Mouse (Mus musculus) heart, embryonic 13.5 days (tissue): ENCODE data around the gene Ank3. TPM values are rescaled to one million over a fixed set of nuclear protein-coding genes. Genes with fewer than 3 reads are reported as not detected.
"Not testable (repeated sequence)": the region's sequence is repeated elsewhere in the genome, so short reads cannot be mapped to it uniquely, and the experiment has no call there.

Source experiments
- ATAC-seq: fragments of 200-750 bp; cut with Nextera tagmentation; 2 replicates; pipeline ENCODE4 v1.8.0; 2017; ENCODE audit warnings: moderate TSS enrichment; ENCODE audit not compliant: insufficient number of reproducible peaks, low FRiP score, low TSS enrichment; ENCODE audit errors: extremely low read depth
- H3K27ac ChIP-seq: fragments of 300-500 bp; sonication (generic); replicated peaks from 2 replicates; pipeline ENCODE4 v1.5.1; 2015; ENCODE audit warnings: moderate library complexity, mild to moderate bottlenecking, inconsistent platforms
- H3K27me3 ChIP-seq: fragments of 300-500 bp; sonication (generic); replicated peaks from 2 replicates; pipeline ENCODE4 v1.6.1; 2015; ENCODE audit warnings: mild to moderate bottlenecking, inconsistent platforms
- H3K36me3 ChIP-seq: fragments of 300-500 bp; sonication (generic); 2 replicates; pipeline ENCODE4 v1.6.1; 2015; ENCODE audit warnings: mild to moderate bottlenecking, inconsistent platforms
- H3K4me1 ChIP-seq: fragments of 300-500 bp; sonication (generic); 2 replicates; pipeline ENCODE4 v1.6.1; 2015; ENCODE audit warnings: inconsistent platforms
- H3K4me2 ChIP-seq: fragments of 300-500 bp; sonication (generic); 2 replicates; pipeline ENCODE4 v1.6.1; 2015; ENCODE audit warnings: inconsistent platforms, mild to moderate bottlenecking, moderate library complexity
- H3K4me3 ChIP-seq: fragments of 300-500 bp; sonication (generic); 2 replicates; pipeline ENCODE4 v1.5.1; 2015; ENCODE audit warnings: moderate library complexity, mild to moderate bottlenecking, inconsistent platforms
- H3K9ac ChIP-seq: fragments of 300-500 bp; sonication (generic); 2 replicates; pipeline ENCODE4 v1.6.1; 2015; ENCODE audit warnings: inconsistent platforms, mild to moderate bottlenecking, moderate library complexity
- H3K9me3 ChIP-seq: fragments of 300-500 bp; sonication (generic); 2 replicates; pipeline ENCODE4 v1.6.1; 2016; ENCODE audit warnings: inconsistent platforms
- WGBS: fragments of 180-500 bp; shearing (Covaris S2); methylation state at CpG from one replicate; pipeline ENCODE4 v1.1.7; 2015; ENCODE audit warnings: mixed read lengths; 5-methylcytosine and 5-hydroxymethylcytosine counted together
- polyA plus RNA-seq: library from polyadenylated mRNA; unstranded; fragments of >200 nt; fragmentation: Nextera tagmentation; extraction: Ambion mirVana; gene quantifications from 2 replicates; pipeline ENCODE4 v1.2.1, GENCODE M21; 2015

The Ank3 gene
- 30.8 and 31.1 TPM in 2 replicates for polyA plus RNA-seq

DNA sequence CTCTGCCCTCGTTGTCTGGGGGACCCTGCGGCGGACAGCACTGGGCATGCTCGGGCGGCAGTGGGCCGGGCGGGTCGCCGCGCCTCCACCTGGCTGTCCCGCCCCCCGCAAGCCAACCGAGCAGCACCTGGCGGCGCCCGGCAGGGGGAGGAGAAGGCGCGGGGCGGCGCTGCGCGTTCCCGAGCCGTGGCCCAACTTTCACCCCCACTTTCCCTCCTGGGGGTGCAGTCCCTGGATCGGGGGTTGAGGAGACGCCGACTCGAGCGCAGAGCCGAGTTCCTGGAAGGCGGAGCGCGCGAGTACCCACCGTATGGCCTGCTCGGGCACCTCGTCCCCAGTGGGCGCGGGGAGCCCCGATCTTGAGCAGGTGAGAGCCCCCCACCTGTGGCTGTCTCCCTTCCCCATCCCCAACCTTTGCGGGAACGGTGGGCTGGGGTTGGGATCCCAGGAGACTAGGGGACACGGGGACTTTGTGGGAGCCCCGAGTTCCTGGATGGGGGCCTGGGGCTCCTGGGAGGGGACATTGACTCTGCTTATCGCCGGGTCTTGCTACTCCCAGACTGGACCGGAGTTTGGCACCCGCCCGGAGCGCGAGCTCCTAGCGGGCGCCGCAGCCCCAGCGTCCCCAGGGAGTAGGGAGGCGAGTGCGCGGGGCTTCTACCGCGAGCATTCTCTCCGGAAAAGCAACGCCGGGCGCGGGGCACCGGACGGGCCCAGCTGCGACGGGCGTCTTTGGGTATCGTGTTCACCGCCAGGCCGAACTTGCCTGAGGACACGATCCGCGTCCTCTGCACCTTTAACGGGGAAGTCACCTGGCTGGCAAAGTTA, at the start of gene Ank3:
Gene Ank3, plus strand, starts transcription at position 11 of the 828 bp plus-strand sequence.
- WGBS = under 1% methylated on average over 77 of the region's 77 CpGs
- peak within 1 kb of the TSS; percentile 100 for H3K4me2 ChIP-seq

DNA sequence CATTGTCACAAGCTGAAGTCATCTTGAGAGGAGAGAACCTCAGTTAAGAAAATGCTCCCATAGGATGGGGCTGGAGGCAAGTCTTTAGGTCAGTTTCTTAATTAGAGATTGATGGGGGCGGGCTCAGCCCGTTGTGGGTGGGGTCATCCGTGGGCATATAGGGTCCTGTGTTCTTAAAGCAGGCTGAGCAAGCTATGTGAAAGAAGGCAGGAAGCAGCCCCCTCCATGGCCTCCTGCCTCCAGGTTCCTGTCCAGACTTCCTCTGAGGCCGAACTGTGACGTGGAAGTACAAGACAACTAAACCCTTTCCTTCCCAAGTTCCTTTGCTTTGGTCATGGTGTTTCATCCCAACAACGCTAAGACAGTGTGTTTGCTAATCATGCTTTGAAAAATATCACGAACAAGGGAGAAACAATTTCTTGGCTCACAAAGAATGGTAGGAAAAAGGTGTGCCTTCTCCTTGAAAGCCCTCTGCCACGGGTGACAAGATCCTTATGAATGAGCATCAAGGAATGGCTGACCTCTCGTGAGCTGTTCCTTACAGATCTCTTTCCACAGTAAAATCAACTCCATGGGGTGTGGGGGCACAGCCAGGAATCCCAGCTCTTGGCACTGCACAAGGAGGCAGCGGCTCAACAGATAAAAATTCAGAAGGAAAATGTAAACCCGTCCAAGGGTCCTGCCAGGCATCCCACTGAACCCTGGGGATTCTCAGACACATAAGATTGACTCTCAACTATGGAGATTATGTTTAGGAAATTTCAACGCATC, 47.3 kb upstream of the Ank3 start:
- WGBS = 12% methylated on average over 12 of the region's 12 CpGs
- H3K27me3 ChIP-seq = no peaks in the 10 kb centered on the region
- peak overlapping the region; percentile 94 for H3K27ac ChIP-seq
- no peaks in the 10 kb centered on the region for H3K9me3 ChIP-seq
- H3K9ac ChIP-seq = peak overlapping the region; percentile 95
- peak overlapping the region; percentile 92 for H3K4me3 ChIP-seq
- ATAC-seq = no peak
- H3K4me2 ChIP-seq = peak overlapping the region; percentile 76
- H3K36me3 ChIP-seq = peaks cover 44% of the 10 kb centered on the region
- peaks cover 53% of the 10 kb centered on the region for H3K4me1 ChIP-seq

More for the DNA sequence above, at the start of gene Ank3:
- H3K4me3 ChIP-seq = peak within 1 kb of the TSS; percentile 78
- no peaks in the 10 kb centered on the region for H3K36me3 ChIP-seq
- H3K27me3 ChIP-seq = peaks cover 62% of the 10 kb centered on the region
- H3K9ac ChIP-seq = peak within 1 kb of the TSS; percentile 80
- ATAC-seq = 0 out of 2 replicates have a peak, but pooled peaks have one; percentile 2
- peaks cover 27% of the 10 kb centered on the region for H3K4me1 ChIP-seq
- no peak within 1 kb of the TSS for H3K27ac ChIP-seq
- H3K9me3 ChIP-seq = no peaks in the 10 kb centered on the region

DNA sequence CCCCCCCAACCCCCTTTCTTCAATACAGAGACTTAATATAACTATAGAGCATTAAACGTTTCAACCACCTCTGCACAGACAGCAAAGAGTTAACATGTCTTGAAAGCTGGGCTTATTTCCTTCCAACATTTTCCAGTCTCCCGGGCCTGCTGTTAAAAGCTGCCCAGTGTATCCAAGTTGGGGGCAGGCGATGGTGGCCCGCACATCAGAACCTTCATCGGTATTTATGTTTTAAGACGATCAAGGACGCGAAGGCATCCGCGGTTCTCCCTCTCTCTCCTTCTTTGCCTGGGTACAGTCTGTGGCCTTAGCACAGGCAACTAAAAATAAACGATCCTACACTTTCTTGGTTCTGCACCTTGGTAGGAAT, 46.7 kb upstream of the Ank3 start:
- ATAC-seq = no peak
- H3K27me3 ChIP-seq = no peaks in the 10 kb centered on the region
- peaks cover 47% of the 10 kb centered on the region for H3K4me1 ChIP-seq
- H3K4me3 ChIP-seq = peak overlapping the region; percentile 92
- H3K36me3 ChIP-seq = peaks cover 38% of the 10 kb centered on the region
- H3K9me3 ChIP-seq = no peaks in the 10 kb centered on the region
- peak overlapping the region; percentile 76 for H3K4me2 ChIP-seq
- peak overlapping the region; percentile 94 for H3K27ac ChIP-seq
- peak overlapping the region; percentile 95 for H3K9ac ChIP-seq
- under 1% methylated on average over 11 of the region's 11 CpGs for WGBS

DNA sequence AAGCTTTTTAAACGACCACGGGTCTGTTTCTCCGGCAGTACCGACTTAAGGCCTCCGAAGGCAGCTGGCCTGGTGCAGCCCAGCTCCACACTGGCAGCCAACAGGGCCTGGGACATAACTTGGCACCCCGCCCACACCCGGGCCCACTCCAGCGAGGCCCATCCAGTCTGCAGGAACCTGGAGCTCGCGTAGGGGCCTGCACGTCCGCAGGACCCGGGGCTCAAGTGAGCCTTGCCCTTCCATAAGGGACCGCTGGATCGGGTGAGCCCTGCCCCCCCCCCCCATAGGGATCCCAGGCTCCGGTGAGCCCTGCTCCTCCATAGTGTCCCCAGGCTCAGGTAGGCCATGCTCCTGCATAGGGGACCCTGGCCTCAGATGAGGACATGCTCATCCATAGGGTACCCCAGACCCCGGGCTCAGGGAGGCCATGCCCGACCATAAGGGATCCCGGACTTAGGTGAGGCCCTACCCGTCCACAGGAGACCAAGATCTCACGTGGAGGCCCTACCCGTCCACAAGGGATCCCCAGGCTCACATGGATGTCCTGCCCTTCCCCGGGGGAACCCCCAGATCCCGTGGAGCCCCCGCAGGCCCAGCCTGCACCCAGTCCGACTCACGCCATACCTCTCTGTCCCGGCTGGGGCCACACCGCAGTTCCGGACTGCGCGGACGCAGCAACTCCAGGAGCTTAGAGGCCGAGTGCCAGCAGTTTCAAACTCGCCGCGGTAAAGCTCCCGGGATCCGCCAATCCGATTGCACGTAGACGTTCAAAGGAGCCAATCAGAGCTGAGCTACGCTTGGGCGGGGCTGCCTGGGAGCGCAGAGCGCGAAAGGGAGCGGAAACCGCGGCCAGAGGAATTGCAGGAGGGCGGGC, 46.1 kb upstream of the Ank3 start, which contains the start of gene Cdk1:
Gene Cdk1, minus strand, starts transcription at position 727 of the 874 bp plus-strand sequence.
- H3K27me3 ChIP-seq = no peaks in the 10 kb centered on the region
- H3K9ac ChIP-seq = peak within 1 kb of the TSS; percentile 95
- H3K4me1 ChIP-seq = peaks cover 41% of the 10 kb centered on the region
- WGBS = under 1% methylated on average over 51 of the region's 51 CpGs
- H3K4me2 ChIP-seq = peak within 1 kb of the TSS; percentile 76
- peak; percentile 88 for ATAC-seq
- H3K4me3 ChIP-seq = peak within 1 kb of the TSS; percentile 92
- H3K27ac ChIP-seq = peak within 1 kb of the TSS; percentile 94
- peaks cover 6% of the 10 kb centered on the region; the same call in 1 of the 2 replicates for H3K9me3 ChIP-seq
- H3K36me3 ChIP-seq = peaks cover 32% of the 10 kb centered on the region

DNA sequence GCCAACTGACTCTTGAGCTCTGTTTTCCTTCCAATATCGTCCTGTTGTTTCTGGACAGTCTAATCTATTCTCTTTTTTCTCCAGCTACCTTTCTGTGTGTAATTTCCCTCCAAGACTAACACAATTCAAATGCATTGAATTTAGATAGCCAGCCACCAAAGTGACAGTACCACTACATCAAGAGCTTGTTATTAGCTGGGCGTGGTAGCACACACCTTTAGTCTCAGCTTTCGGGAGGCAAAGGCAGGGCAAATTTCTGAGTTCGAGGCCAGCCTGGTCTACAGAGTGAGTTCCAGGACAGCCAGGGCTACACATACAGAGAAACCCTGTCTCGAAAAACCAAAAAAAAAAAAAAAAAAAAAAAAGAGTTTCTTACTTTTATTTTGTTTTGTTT, 45.5 kb upstream of the Ank3 start:
- H3K27ac ChIP-seq = peak overlapping the region; percentile 58
- not testable (repeated sequence) for H3K27me3 ChIP-seq, ATAC-seq
- peaks cover 26% of the 10 kb centered on the region for H3K36me3 ChIP-seq
- H3K4me3 ChIP-seq = peak overlapping the region; percentile 92
- H3K9me3 ChIP-seq = peaks cover 12% of the 10 kb centered on the region; the same call in 1 of the 2 replicates
- H3K4me1 ChIP-seq = peaks cover 35% of the 10 kb centered on the region
- peak overlapping the region; percentile 76 for H3K4me2 ChIP-seq
- 31% methylated on average over 5 of the region's 5 CpGs for WGBS
- peak overlapping the region; percentile 66 for H3K9ac ChIP-seq

DNA sequence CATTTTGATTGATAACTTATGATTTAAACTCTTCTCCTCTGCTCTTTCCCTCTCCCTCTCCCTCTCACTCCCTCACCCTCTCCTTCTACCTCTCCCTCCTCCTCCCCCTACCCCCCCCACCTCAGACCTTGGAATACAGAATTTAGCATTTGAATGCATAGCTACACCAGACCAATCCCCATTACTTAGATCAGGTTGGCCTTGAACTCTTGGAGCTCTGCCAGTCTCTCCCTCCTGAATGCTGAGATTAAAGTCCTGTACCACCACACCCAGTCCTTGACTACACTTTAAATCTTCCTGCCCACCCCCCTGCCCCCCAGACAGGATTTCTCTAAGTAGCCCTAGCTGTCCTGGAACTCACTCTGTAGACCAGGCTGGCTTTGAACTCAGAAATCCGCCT, 38.9 kb upstream of the Ank3 start:
- Histone ChIP-seq H3K27ac (no peak overlapping the region), H3K27me3 (no peaks in the 10 kb centered on the region), H3K9ac (no peak overlapping the region), H3K4me3 (no peak overlapping the region), H3K9me3 (peaks cover 16% of the 10 kb centered on the region; the same call in 1 of the 2 replicates), H3K36me3 (no peaks in the 10 kb centered on the region), H3K4me1 (no peaks in the 10 kb centered on the region), H3K4me2 (no peak overlapping the region)
- WGBS = 76% methylated on average over 1 of the region's 1 CpGs
- ATAC-seq = no peak

DNA sequence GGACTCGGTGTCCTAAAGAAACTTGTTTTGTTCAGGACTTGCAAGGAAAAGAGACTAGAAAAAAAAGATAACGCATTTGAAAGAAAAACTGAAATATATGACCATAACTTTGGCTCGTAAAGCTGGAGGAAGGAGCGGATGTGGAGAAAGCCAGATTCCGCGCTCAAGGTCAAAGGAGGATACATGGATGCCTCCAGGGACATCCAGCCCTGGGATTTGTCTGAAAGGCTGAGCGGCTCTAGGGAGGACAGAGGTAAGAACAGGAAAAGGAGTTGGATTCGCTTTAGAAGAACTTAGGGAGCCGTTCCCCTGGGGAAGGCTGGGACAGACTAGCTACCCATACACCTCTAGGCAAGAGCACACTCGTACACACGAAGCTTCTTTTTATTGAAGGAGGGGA, 32.4 kb upstream of the Ank3 start:
- WGBS = 83% methylated on average over 11 of the region's 11 CpGs
- no peaks in the 10 kb centered on the region for H3K9me3 ChIP-seq
- no peak overlapping the region for H3K4me3 ChIP-seq
- no peak overlapping the region for H3K27ac ChIP-seq
- H3K9ac ChIP-seq = no peak overlapping the region
- no peak overlapping the region for H3K4me2 ChIP-seq
- no peak for ATAC-seq
- no peaks in the 10 kb centered on the region for H3K36me3 ChIP-seq
- no peaks in the 10 kb centered on the region for H3K27me3 ChIP-seq
- no peaks in the 10 kb centered on the region for H3K4me1 ChIP-seq

DNA sequence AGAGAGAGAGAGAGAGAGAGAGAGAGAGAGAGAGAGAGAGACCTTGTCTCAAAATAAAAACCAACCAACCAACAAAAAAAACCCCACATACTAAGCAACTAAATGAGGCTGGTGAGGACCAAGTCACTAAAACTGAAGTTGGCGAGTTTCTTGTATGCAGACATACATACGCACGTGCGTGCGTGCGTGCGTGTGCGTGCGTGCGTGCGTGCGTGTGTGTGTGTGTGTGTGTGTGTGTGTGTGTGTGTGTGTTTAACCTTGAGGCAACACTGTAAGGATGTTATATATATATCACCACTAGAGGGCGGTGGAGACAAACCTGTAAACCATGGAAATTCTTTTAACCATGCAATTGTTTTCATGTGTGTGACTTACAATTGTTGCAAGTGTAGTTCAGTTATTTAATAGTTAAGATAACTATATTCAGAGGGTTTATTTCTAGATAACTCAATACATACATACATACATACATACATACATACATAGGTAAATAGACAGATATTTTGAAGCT, 31.6 kb upstream of the Ank3 start:
- no peak for ATAC-seq
- Histone ChIP-seq H3K4me1 (no peaks in the 10 kb centered on the region), H3K36me3 (no peaks in the 10 kb centered on the region), H3K27ac (no peak overlapping the region), H3K4me3 (no peak overlapping the region), H3K4me2 (no peak overlapping the region), H3K9ac (no peak overlapping the region), H3K27me3 (no peaks in the 10 kb centered on the region), H3K9me3 (no peaks in the 10 kb centered on the region)
- 81% methylated on average over 13 of the region's 13 CpGs for WGBS

DNA sequence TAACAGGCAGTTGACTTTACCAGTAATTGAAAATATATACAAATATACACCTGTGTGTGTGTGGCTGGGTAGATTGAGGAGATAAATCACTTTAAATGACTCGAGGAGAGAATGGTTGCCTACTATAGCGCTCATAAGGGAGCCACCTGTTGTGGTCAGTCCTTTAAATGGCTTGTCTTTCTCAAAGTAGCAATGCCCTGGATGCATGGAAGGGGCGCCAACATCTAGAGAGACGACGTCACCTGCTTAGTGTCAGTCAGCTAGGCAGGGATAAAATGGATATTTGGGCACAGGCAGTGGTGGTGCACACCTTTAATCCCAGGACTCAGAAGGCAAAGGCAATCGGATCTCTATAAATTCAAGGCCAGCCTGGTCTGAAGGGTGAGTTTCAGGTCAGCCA, 29.3 kb upstream of the Ank3 start:
- Histone ChIP-seq H3K36me3 (no peaks in the 10 kb centered on the region), H3K4me2 (no peak overlapping the region), H3K9ac (no peak overlapping the region), H3K9me3 (no peaks in the 10 kb centered on the region), H3K4me3 (no peak overlapping the region), H3K27ac (no peak overlapping the region), H3K4me1 (no peaks in the 10 kb centered on the region), H3K27me3 (no peaks in the 10 kb centered on the region)
- ATAC-seq = no peak
- WGBS = 72% methylated on average over 6 of the region's 6 CpGs

DNA sequence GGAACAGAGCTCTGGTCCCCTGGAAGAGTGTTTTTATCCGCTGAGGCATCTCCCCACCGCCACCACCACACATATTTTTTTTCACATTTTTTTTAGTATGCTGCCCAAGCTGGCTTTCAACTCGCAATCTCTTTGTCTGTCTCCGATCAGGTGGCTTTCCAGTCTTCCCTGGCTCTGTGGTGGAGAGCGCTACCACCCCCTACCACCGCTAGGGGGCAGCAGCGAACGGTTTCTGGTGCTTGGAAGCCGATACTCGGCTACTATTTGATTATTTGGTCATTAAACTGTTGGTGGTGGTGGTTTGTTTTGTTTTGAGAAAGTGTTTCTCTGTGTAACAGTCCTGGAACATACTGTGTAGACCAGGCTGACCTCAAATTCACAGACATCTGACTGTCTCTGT, 27.1 kb upstream of the Ank3 start:
- ATAC-seq = no peak
- Histone ChIP-seq H3K27me3 (no peaks in the 10 kb centered on the region), H3K9ac (no peak overlapping the region), H3K9me3 (no peaks in the 10 kb centered on the region), H3K4me3 (no peak overlapping the region), H3K27ac (no peak overlapping the region), H3K36me3 (no peaks in the 10 kb centered on the region), H3K4me2 (no peak overlapping the region), H3K4me1 (no peaks in the 10 kb centered on the region)
- WGBS = 13% methylated on average over 10 of the region's 10 CpGs
